ENCODE assay signal across 17 mouse cellular contexts in genomic region chr17:8960386-8960785, GRCm38 (mm10). TPM values are rescaled to one million over a fixed set of nuclear protein-coding genes. Genes with fewer than 3 reads are reported as not detected.
"Had no signal": no experiment of that assay in that cellular context is flagged by ENCODE, and none has a peak within 500 bp of the region (broad histone marks: within the 10 kb centered on the region; RNA-seq: fewer than 3 reads in every experiment).

No protein-coding gene starts in this region.

- H3K36me3 ChIP-seq: stomach, embryonic 15.5 days had no signal

- DNase-seq: right cerebral cortex, adult 18-20 months; right cerebral cortex, postnatal 14 days; right cerebral cortex, postnatal 25 days; right cerebral cortex, postnatal 4 days; spleen, adult 18-20 months; thymus, adult 18-20 months; thymus, adult 2 months; thymus, postnatal 14 days; thymus, postnatal 25 days; thymus, postnatal 36 days; thymus, postnatal 4 days had no signal

- H3K4me2 ChIP-seq: neural tube, embryonic 12.5 days; neural tube, embryonic 13.5 days; neural tube, embryonic 15.5 days; stomach, embryonic 15.5 days had no signal

- H3K9me3 ChIP-seq: neural tube, embryonic 12.5 days; neural tube, embryonic 13.5 days; neural tube, embryonic 15.5 days; stomach, embryonic 15.5 days had no signal

- H3K4me1 ChIP-seq: neural tube, embryonic 15.5 days; stomach, embryonic 15.5 days had no signal

- H3K27ac ChIP-seq: neural tube, embryonic 12.5 days; neural tube, embryonic 13.5 days; neural tube, embryonic 15.5 days; stomach, embryonic 15.5 days; stomach, postnatal 0 days had no signal

- H3K9ac ChIP-seq: neural tube, embryonic 12.5 days; neural tube, embryonic 13.5 days; neural tube, embryonic 15.5 days; stomach, embryonic 15.5 days had no signal

- H3K4me3 ChIP-seq: neural tube, embryonic 12.5 days; neural tube, embryonic 13.5 days; neural tube, embryonic 15.5 days; stomach, embryonic 15.5 days had no signal

- H3K27me3 ChIP-seq: neural tube, embryonic 12.5 days; neural tube, embryonic 13.5 days; neural tube, embryonic 15.5 days; stomach, embryonic 15.5 days had no signal

RNA-seq across cellular contexts. Expression of gene 1700010I14Rik, which starts 27.7 kb away (rescaled TPM):
- polyA plus RNA-seq: small intestine, adult 2 months had no signal
